Mouse (Mus musculus) left cerebral cortex, adult 2 months (tissue): Measurements from ENCODE around the gene Cers5. TPM values are rescaled to one million over a fixed set of nuclear protein-coding genes. Genes with fewer than 3 reads are reported as not detected.
A peak's percentile ranks its signal among the peaks of the same experiment; 100 is the strongest.
"Not testable (repeated sequence)": the region's sequence is repeated elsewhere in the genome, so short reads cannot be mapped to it uniquely, and the experiment has no call there.

Experiments used
- DNase-seq, 2 experiments: peaks; one replicate each; pipeline ENCODE4 v3.0.0; 2021 to 2022; ENCODE audit warnings: low spot score in 2 of 2, mixed read lengths in 1 of 2; ENCODE audit errors: extremely low spot score in 1 of 2
- H3K27ac ChIP-seq: fragments of 200-600 bp; 2 replicates; pipeline ENCODE4 v1.8.1; 2022
- H3K4me3 ChIP-seq: fragments of 200-600 bp; 2 replicates; pipeline ENCODE4 v1.8.1; 2022
- CTCF ChIP-seq: fragments of 200-600 bp; IDR thresholded peaks from 2 replicates; pipeline ENCODE4 v1.8.1; 2022; ENCODE audit warnings: antibody characterized with exemption, mild to moderate bottlenecking, moderate library complexity
- intact Hi-C: fragments of 180-260 bp; cut with DNase I; formaldehyde crosslinking; loops from one replicate; pipeline ENCODE4 v1.15.1; 2025
- total RNA-seq, 2 experiments: library from RNA; stranded (reverse); gene quantifications; 2 replicates each; pipeline ENCODE4 v1.2.3; 2021

Gene Cers5
- total RNA-seq, 2 experiments from 2014 or later = 32.3 to 34.7 TPM

DNA sequence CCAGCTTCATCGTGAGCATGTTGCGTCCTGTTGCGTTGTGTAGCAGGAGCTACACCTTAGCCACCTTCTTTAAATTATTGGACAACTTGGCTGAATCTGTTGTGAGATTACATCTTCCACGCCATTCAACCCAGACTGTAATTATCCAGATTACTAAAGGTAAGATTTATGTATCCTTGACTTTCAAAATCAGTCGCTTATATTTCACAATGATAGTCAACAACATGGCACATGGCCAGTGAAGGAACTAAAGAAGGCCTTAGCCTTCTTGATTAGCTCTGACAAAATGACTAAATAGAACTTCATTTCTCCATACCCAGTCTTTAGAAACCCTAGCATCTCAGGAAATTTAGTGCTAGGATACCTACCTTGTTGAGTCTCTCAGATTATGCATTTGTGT, 39.5 kb downstream of the Cers5 start:
- no peak overlapping the region for H3K27ac ChIP-seq
- intact Hi-C loops = loop anchor here (5.0 kb wide), 1 partner anchor 169 kb away; no protein-coding TSS in a partner anchor
- no peak for DNase-seq
- H3K4me3 ChIP-seq = no peak overlapping the region
- TF ChIP-seq CTCF = no peak

- no peak overlapping the region for H3K4me3 ChIP-seq
- intact Hi-C loops = loop anchor here (5.0 kb wide), 1 partner anchor 171 kb away; no protein-coding TSS in a partner anchor
- TF ChIP-seq CTCF = no peak
Observed at GRCm38 (mm10) chr15:99731678-99732077, 41.0 kb downstream of the Cers5 start.

GRCm38 (mm10) chr15:99731167-99731566, 41.5 kb downstream of the Cers5 start:
- intact Hi-C loops = loop anchor here (5.0 kb wide), 1 partner anchor 171 kb away; no protein-coding TSS in a partner anchor

More at GRCm38 (mm10) chr15:99731678-99732077, 41.0 kb downstream of the Cers5 start:
- no peak for DNase-seq
- H3K27ac ChIP-seq = no peak overlapping the region

DNA sequence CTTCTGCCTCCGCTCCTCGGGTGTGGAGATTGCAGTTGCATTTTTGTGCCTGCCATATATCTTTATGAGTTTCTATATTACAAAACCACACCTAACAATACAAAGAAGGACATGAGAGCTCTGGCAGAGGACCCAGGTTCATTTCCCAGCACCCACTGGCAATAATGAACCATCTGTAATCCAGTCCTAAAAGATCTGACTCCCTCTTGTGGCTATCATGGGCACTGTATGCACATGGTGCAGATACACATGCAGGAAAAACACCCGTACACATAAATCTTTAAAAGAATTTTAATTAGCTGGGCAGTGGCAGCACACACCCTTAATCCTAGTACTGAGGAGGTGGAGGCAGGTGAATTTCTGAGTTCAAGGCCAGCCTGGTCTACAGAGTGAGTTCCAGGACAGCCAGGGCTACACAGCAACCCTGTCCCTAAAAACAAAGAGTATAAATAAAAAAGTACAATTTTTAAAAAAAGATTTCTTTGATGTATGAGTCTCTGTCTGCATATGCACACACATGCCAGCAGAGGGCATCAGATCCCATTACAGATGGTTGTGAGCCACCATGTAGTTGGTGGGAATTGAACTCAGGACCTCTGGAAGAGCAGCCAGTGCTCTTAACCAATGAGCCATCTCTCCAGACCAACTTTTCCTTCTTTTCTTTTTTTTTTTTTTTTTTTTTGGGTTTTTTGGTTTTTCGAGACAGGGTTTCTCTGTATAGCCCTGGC, 43.5 kb downstream of the Cers5 start:
- no peak overlapping the region for H3K27ac ChIP-seq
- H3K4me3 ChIP-seq = no peak overlapping the region
- TF ChIP-seq CTCF = peak; percentile 43
- intact Hi-C loops = no loop called here
- no peak for DNase-seq

More at GRCm38 (mm10) chr15:99731167-99731566, 41.5 kb downstream of the Cers5 start:
- DNase-seq = no peak
- Histone ChIP-seq H3K4me3 (no peak overlapping the region), H3K27ac (no peak overlapping the region)
- no peak for TF ChIP-seq CTCF

DNA sequence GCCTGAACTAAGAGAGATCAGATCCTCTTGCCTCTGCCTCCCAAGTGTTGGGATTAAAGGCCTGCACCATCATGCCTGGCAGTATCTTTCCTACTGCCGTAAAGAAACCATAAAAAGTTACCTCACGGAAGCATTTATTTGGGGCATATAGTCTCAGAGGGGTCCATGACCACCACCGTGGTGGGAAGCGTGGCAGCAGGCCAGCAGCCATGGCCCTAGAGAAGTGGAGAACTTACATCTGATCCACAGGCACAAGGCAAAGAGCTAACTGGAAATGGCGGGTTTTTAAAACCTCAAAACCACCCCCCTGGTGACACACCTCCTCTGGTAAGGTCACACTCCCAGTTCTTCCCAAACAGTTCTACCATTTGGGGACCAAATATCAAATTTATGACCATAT, 44.5 kb downstream of the Cers5 start:
- no peak for DNase-seq
- Histone ChIP-seq H3K4me3 (no peak overlapping the region), H3K27ac (no peak overlapping the region)
- no peak for TF ChIP-seq CTCF
- intact Hi-C loops = no loop called here

- no peak overlapping the region for H3K4me3 ChIP-seq
- no peak overlapping the region for H3K27ac ChIP-seq
- no peak for DNase-seq
- TF ChIP-seq CTCF = no peak
- intact Hi-C loops = no loop called here
Observed at GRCm38 (mm10) chr15:99727525-99727924, 45.2 kb downstream of the Cers5 start.

DNA sequence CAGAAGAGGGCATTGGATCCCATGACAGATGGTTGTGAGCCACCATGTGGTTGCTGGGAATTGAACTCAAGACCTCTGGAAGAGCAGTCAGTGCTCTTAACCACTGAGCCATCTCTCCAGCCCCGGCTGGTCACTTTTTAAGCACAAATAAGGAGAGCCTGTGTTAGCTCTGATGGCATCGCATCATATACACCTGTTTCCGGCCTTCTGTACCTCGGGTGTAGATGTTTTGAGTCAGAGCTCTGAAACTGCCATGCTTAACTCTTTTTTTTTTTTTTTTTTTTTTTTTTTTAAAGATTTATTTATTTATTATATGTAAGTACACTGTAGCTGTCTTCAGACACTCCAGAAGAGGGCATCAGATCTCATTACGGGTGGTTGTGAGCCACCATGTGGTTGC, 45.6 kb downstream of the Cers5 start:
- intact Hi-C loops = not testable (repeated sequence)

DNA sequence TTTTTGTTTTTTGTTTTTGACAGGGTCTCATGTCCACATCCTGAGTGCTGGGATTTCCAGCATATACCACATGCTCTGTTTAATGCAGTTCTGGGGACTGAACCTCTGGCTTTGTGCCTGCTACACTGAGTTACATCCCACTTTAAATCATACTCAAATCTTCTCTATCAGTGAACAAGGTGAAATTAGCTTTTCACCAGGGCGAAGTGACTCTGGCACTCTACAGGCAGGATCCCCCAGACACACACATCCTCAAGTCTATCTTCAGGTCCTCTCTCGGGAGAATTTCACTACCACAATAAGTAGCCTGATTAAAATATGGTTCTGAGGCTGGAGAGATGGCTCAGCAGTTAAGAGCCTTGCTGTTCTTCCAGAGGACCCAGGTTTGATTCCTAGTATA, 46.1 kb downstream of the Cers5 start:
- TF ChIP-seq CTCF = no peak
- no peak for DNase-seq
- intact Hi-C loops = no loop called here
- Histone ChIP-seq H3K27ac (no peak overlapping the region), H3K4me3 (peak overlapping the region; percentile 74)

More for the DNA sequence above, 45.6 kb downstream of the Cers5 start:
- H3K4me3 ChIP-seq, DNase-seq, H3K27ac ChIP-seq: not testable (repeated sequence)

DNA sequence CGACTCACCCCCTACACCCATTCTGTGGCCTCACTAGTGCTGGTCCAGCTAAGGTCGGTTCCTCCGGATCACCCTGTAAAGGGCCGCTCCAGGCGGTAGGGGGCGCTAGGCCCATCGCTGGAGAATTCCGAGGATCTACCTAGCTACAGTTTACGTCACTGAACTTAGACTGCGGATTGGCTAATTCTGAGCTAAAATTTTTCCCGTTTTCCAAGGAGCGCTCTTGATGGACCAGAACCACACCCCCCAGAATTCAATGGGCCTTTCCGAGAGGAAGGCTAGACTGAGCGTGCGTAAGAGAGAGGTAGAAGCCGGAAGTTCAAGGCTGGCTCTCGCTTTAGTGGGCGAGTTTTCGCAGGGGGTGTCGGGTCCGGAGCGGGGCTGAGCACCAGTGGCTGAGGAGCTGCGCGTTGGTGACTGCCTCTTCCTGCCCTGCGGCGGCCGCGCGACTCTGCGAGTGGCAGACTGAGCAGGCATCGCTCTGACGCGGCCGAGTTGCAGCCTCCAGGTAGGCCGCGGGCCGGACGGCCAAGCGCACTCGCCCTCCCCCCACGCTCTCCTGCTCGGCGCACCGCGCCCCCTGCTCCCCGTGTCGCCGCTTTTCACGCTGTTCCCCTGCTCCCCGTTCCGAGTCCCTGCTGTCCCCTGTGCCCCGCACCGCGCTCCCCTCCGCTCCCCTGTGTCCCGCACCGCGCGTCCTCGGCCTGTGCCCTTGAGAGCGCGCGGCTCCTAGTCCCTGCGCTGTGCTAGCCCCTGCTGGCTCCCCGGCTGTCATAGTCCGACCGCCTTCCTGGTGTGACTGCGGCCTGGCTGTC, 47.1 kb downstream of the Cers5 start, which contains the start of gene Cox14:
Gene Cox14 (plus strand): TSS at position 278 of the 815 bp plus-strand sequence.
- Histone ChIP-seq H3K4me3 (peak within 1 kb of the TSS; percentile 74), H3K27ac (peak within 1 kb of the TSS; percentile 94)
- peak; percentile 93 to 94 for DNase-seq
- peak; percentile 88 for TF ChIP-seq CTCF
- intact Hi-C loops = loop anchor here (1.0 to 2.0 kb wide), 2 partner anchors 21 to 47 kb away; partner anchors contain the start of genes Cers5 and Gm17349

DNA sequence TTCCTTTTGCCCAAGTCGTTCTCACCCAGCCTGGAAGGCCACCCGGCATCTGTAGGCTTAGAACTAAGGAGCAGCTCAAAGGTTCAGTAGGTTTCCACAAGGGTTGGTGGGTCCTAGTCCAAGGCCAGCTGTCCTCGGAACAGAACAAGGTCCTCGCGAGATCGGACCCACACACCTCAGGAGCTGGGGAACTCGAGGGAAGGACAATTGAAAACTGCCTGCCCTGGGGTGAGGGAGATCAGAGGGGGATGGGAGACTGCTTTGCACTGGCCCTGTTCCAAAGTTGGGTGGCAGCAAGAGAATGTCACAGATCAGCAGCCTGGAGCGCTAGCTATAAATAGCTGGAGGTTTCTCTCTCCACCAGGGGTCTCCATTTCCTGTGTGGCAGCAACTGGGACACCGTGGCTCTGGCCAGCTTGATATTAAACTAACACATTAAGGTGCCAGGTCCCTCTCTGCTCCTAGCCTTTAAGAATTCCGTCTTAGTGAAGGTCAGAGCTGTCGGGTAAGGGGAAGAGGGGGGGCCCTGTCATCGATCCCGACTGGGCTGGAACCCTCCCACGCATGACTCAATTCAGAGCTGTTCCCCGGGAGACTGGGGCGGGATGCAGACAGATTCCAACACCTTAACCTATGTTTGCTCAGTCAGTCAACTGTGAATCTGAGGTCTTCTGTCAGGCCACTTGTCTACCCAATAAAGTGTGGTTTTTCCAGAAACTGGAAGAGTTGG, 48.2 kb downstream of the Cers5 start:
- TF ChIP-seq CTCF = peak; percentile 52
- H3K27ac ChIP-seq = peak overlapping the region; percentile 94
- peak overlapping the region; percentile 37 for H3K4me3 ChIP-seq
- DNase-seq = peak; percentile 68 to 69
- intact Hi-C loops = loop anchor here (1.0 to 2.0 kb wide), 2 partner anchors 20 to 48 kb away; partner anchors contain the start of genes Cers5 and Gm17349
